Mouse (Mus musculus): Measurements from ENCODE around the gene Mb. TPM values are rescaled to one million over a fixed set of nuclear protein-coding genes. Genes with fewer than 3 reads are reported as not detected.
A peak's percentile ranks its signal among the peaks of the same experiment; 100 is the strongest.

The Mb gene
- total and polyA plus RNA-seq, 3 experiments, result 16,399 to 20,311 (median 17,740) TPM

- Histone ChIP-seq H3K9ac (ENCODE audit: low read depth, low read length) (no peak overlapping the region), H3K27ac (peak overlapping the region; percentile 52), H3K79me2 (replicated peaks; ENCODE audit: control insufficient read depth, insufficient read depth, low read length) (no peaks in the 10 kb centered on the region), H3K4me1 (ENCODE audit: control insufficient read depth, insufficient read depth, low read length) (peaks cover 7% of the 10 kb centered on the region), H3K27me3 (ENCODE audit: control insufficient read depth, insufficient read depth, low read length) (no peaks in the 10 kb centered on the region), H3K36me3 (ENCODE audit: control insufficient read depth, insufficient read depth, low read length) (peaks cover 3% of the 10 kb centered on the region; the same call in 1 of the 2 replicates), H3K4me3 (no peak overlapping the region)
- intact Hi-C loops (cut with DNase I), result loop anchor here (5.0 to 10.0 kb wide), 2 partner anchors 142 to 275 kb away; no protein-coding TSS in a partner anchor
- TF ChIP-seq POLR2A (IDR thresholded peaks at IDR 0.05; ENCODE audit: insufficient read depth, low read depth, low read length), result no peak
- TF ChIP-seq CTCF (IDR thresholded peaks at IDR 0.05), result no peak
- TF ChIP-seq EP300 (IDR thresholded peaks at IDR 0.05; ENCODE audit: insufficient read depth, low read depth, low read length), result no peak
- 51% methylated on average over 11 of the region's 11 CpGs for WGBS
- DNase-seq, result peak; percentile 61 to 76
These were observed 29.5 kb upstream of the Mb start for GRCm38 (mm10) chr15:77079890-77080361.

GRCm38 (mm10) chr15:77079256-77079822 lies 28.9 kb upstream of the Mb start:
- peak overlapping the region; percentile 52 for H3K27ac ChIP-seq
- 76% methylated on average over 14 of the region's 14 CpGs for WGBS
- TF ChIP-seq CTCF (IDR thresholded peaks at IDR 0.05) (no peak), POLR2A (IDR thresholded peaks at IDR 0.05; ENCODE audit: insufficient read depth, low read depth, low read length) (no peak), EP300 (IDR thresholded peaks at IDR 0.05; ENCODE audit: insufficient read depth, low read depth, low read length) (no peak)
- peaks cover 7% of the 10 kb centered on the region for H3K4me1 ChIP-seq (ENCODE audit: control insufficient read depth, insufficient read depth, low read length)
- H3K36me3 ChIP-seq (ENCODE audit: control insufficient read depth, insufficient read depth, low read length), result peaks cover 3% of the 10 kb centered on the region; the same call in 1 of the 2 replicates
- no peak overlapping the region for H3K4me3 ChIP-seq
- no peak for DNase-seq
- intact Hi-C loops (cut with DNase I), result loop anchor here (10.0 kb wide), 1 partner anchor 275 kb away; no protein-coding TSS in a partner anchor
- H3K79me2 ChIP-seq (replicated peaks; ENCODE audit: control insufficient read depth, insufficient read depth, low read length), result no peaks in the 10 kb centered on the region
- H3K9ac ChIP-seq (ENCODE audit: low read depth, low read length), result no peak overlapping the region
- H3K27me3 ChIP-seq (ENCODE audit: control insufficient read depth, insufficient read depth, low read length), result no peaks in the 10 kb centered on the region

- no peak for TF ChIP-seq EP300 (IDR thresholded peaks at IDR 0.05; ENCODE audit: insufficient read depth, low read depth, low read length)
- TF ChIP-seq POLR2A (IDR thresholded peaks at IDR 0.05; ENCODE audit: insufficient read depth, low read depth, low read length), result no peak
- TF ChIP-seq CTCF (IDR thresholded peaks at IDR 0.05), result no peak
- H3K4me1 ChIP-seq (ENCODE audit: control insufficient read depth, insufficient read depth, low read length), result peaks cover 7% of the 10 kb centered on the region
- no peaks in the 10 kb centered on the region for H3K27me3 ChIP-seq (ENCODE audit: control insufficient read depth, insufficient read depth, low read length)
- no peak overlapping the region for H3K4me3 ChIP-seq
- no peaks in the 10 kb centered on the region for H3K79me2 ChIP-seq (replicated peaks; ENCODE audit: control insufficient read depth, insufficient read depth, low read length)
- H3K36me3 ChIP-seq (ENCODE audit: control insufficient read depth, insufficient read depth, low read length), result peaks cover 3% of the 10 kb centered on the region; the same call in 1 of the 2 replicates
- intact Hi-C loops (cut with DNase I), result loop anchor here (10.0 kb wide), 1 partner anchor 276 kb away; no protein-coding TSS in a partner anchor
- no peak for DNase-seq
- no peak overlapping the region for H3K27ac ChIP-seq
- WGBS, result 85% methylated on average over 3 of the region's 3 CpGs
- H3K9ac ChIP-seq (ENCODE audit: low read depth, low read length), result no peak overlapping the region
These were observed 28.3 kb upstream of the Mb start for GRCm38 (mm10) chr15:77078786-77079185.

GRCm38 (mm10) chr15:77077906-77078305 lies 27.4 kb upstream of the Mb start:
- intact Hi-C loops (cut with DNase I), result loop anchor here (10.0 kb wide), 1 partner anchor 277 kb away; no protein-coding TSS in a partner anchor
- Histone ChIP-seq H3K4me3 (no peak overlapping the region), H3K79me2 (replicated peaks; ENCODE audit: control insufficient read depth, insufficient read depth, low read length) (no peaks in the 10 kb centered on the region), H3K27me3 (ENCODE audit: control insufficient read depth, insufficient read depth, low read length) (no peaks in the 10 kb centered on the region), H3K36me3 (ENCODE audit: control insufficient read depth, insufficient read depth, low read length) (peaks cover 3% of the 10 kb centered on the region; the same call in 1 of the 2 replicates), H3K9ac (ENCODE audit: low read depth, low read length) (no peak overlapping the region), H3K4me1 (ENCODE audit: control insufficient read depth, insufficient read depth, low read length) (peaks cover 7% of the 10 kb centered on the region), H3K27ac (no peak overlapping the region)
- WGBS, result 90% methylated on average over 9 of the region's 9 CpGs
- TF ChIP-seq EP300 (IDR thresholded peaks at IDR 0.05; ENCODE audit: insufficient read depth, low read depth, low read length) (no peak), POLR2A (IDR thresholded peaks at IDR 0.05; ENCODE audit: insufficient read depth, low read depth, low read length) (no peak), CTCF (IDR thresholded peaks at IDR 0.05) (no peak)
- no peak for DNase-seq

- DNase-seq, result peak in 1 of 2 experiments; percentile 23
These were observed 26.1 kb upstream of the Mb start for GRCm38 (mm10) chr15:77076523-77076922.

More at GRCm38 (mm10) chr15:77076523-77076922, 26.1 kb upstream of the Mb start:
- Histone ChIP-seq H3K27me3 (ENCODE audit: control insufficient read depth, insufficient read depth, low read length) (no peaks in the 10 kb centered on the region), H3K4me1 (ENCODE audit: control insufficient read depth, insufficient read depth, low read length) (peaks cover 6% of the 10 kb centered on the region), H3K79me2 (replicated peaks; ENCODE audit: control insufficient read depth, insufficient read depth, low read length) (no peaks in the 10 kb centered on the region), H3K27ac (no peak overlapping the region), H3K9ac (ENCODE audit: low read depth, low read length) (no peak overlapping the region), H3K36me3 (ENCODE audit: control insufficient read depth, insufficient read depth, low read length) (0 out of 2 replicates have a peak, but pooled peaks cover 3% of the 10 kb centered on the region), H3K4me3 (no peak overlapping the region)
- no peak for TF ChIP-seq POLR2A (IDR thresholded peaks at IDR 0.05; ENCODE audit: insufficient read depth, low read depth, low read length)
- TF ChIP-seq CTCF (IDR thresholded peaks at IDR 0.05), result no peak
- no peak for TF ChIP-seq EP300 (IDR thresholded peaks at IDR 0.05; ENCODE audit: insufficient read depth, low read depth, low read length)
- 80% methylated on average over 3 of the region's 3 CpGs for WGBS
- intact Hi-C loops (cut with DNase I), result loop anchor here (10.0 kb wide), 1 partner anchor 278 kb away; no protein-coding TSS in a partner anchor

Data from heart, adult 2 months (tissue).